Mouse (Mus musculus) hematopoietic multipotent progenitor cell, adult 10-12 weeks (in vitro differentiated cells): ENCODE results near the gene Dhx37. TPM values are rescaled to one million over a fixed set of nuclear protein-coding genes. Genes with fewer than 3 reads are reported as not detected.

Experiments used
- polyA plus RNA-seq: library from polyadenylated mRNA; stranded (reverse); fragments of >175 nt; gene quantifications from 2 replicates; pipeline ENCODE4 v1.2.3, GENCODE M21; 2012; ENCODE audit warnings: low replicate concordance

Gene Dhx37
- polyA plus RNA-seq = 21.8 and 50.6 TPM in 2 replicates

GRCm38 (mm10) chr5:125433793-125434337 is at the start of gene Dhx37:
TSS of gene Dhx37 (minus strand) at chr5:125434121.

GRCm38 (mm10) chr5:125475601-125476285 is 41.8 kb upstream of the Dhx37 start, which contains the start of gene Aacs:
TSS of gene Aacs (plus strand) at chr5:125475814.

GRCm38 (mm10) chr5:125441234-125442114 is 7.6 kb upstream of the Dhx37 start, which contains the start of gene Bri3bp:
TSS of gene Bri3bp (plus strand) at chr5:125441568.

GRCm38 (mm10) chr5:125389579-125390441 is 44.1 kb downstream of the Dhx37 start, which contains the start of gene Ubc:
TSS of gene Ubc (minus strand) at chr5:125390202.

GRCm38 (mm10) chr5:125389131-125389578 is 44.8 kb downstream of the Dhx37 start, which contains the start of gene Gm10382:
TSS of gene Gm10382 (plus strand) at chr5:125389322.

Other genes starting within 250 kb of the Dhx37 start
- 37.1 and 37.5 TPM in 2 replicates for gene Scarb1, start 93.0 kb downstream of the Dhx37 start, polyA plus RNA-seq
- 0.31 and 0.62 TPM in 2 replicates for gene Gm10382, start 44.8 kb downstream of the Dhx37 start, polyA plus RNA-seq
- gene Ubc, start 43.9 kb downstream of the Dhx37 start, polyA plus RNA-seq = 215 and 492 TPM in 2 replicates
- gene Bri3bp, start 7.4 kb upstream of the Dhx37 start, polyA plus RNA-seq = 18.5 and 20.0 TPM in 2 replicates
- gene Aacs, start 41.7 kb upstream of the Dhx37 start, polyA plus RNA-seq = 18.3 and 25.6 TPM in 2 replicates
- gene Tmem132b, start 97.7 kb upstream of the Dhx37 start, polyA plus RNA-seq = 0.17 and 0.41 TPM in 2 replicates